Mouse (Mus musculus): Measurements from ENCODE around the gene Plscr2. TPM values are rescaled to one million over a fixed set of nuclear protein-coding genes. Genes with fewer than 3 reads are reported as not detected.

The Plscr2 gene
- total and polyA plus RNA-seq, 3 experiments: 0.07 to 6.2 (median 2.6) TPM

GRCm38 (mm10) chr9:92269829-92270404 lies 5.5 kb upstream of the Plscr2 start:
- H3K9me3 ChIP-seq (replicated peaks): no peaks in the 10 kb centered on the region
- H3K4me3 ChIP-seq (ENCODE audit: low read depth, low read length): no peak overlapping the region
- peaks cover 74% of the 10 kb centered on the region for H3K36me3 ChIP-seq (replicated peaks)
- DNase-seq (ENCODE audit: low spot score) (no peak), ATAC-seq (ENCODE audit: extremely low read depth, insufficient number of reproducible peaks, low FRiP score, poor library complexity, severe bottlenecking) (no peak)
- H3K4me1 ChIP-seq (ENCODE audit: insufficient read depth, low read depth, low read length): peaks cover 46% of the 10 kb centered on the region
- TF ChIP-seq TAL1 (conservative IDR thresholded peaks at IDR 0.05; ENCODE audit: low read depth, low read length) (no peak), POLR2AphosphoS5 (IDR thresholded peaks at IDR 0.05; ENCODE audit: insufficient replicate concordance, low read depth, low read length) (no peak), GATA2 (IDR thresholded peaks at IDR 0.05; ENCODE audit: borderline replicate concordance, low read depth, low read length) (no peak), GATA1 (IDR thresholded peaks at IDR 0.05; ENCODE audit: borderline replicate concordance, low read length) (no peak), CTCF (IDR thresholded peaks at IDR 0.05; ENCODE audit: low read depth, low read length) (no peak)
- H3K27me3 ChIP-seq (ENCODE audit: insufficient read depth, low read length): no peaks in the 10 kb centered on the region

GRCm38 (mm10) chr9:92270927-92271326 lies 4.5 kb upstream of the Plscr2 start:
- H3K27me3 ChIP-seq (ENCODE audit: insufficient read depth, low read length): no peaks in the 10 kb centered on the region
- peaks cover 68% of the 10 kb centered on the region for H3K36me3 ChIP-seq (replicated peaks)
- H3K4me1 ChIP-seq (ENCODE audit: insufficient read depth, low read depth, low read length): peaks cover 50% of the 10 kb centered on the region
- ATAC-seq (ENCODE audit: extremely low read depth, insufficient number of reproducible peaks, low FRiP score, poor library complexity, severe bottlenecking): no peak
- H3K9me3 ChIP-seq (replicated peaks): no peaks in the 10 kb centered on the region
- no peak for DNase-seq (ENCODE audit: low spot score)
- no peak overlapping the region for H3K4me3 ChIP-seq (ENCODE audit: low read depth, low read length)
- no peak for TF ChIP-seq GATA1 (IDR thresholded peaks at IDR 0.05; ENCODE audit: borderline replicate concordance, low read length)
- no peak for TF ChIP-seq TAL1 (conservative IDR thresholded peaks at IDR 0.05; ENCODE audit: low read depth, low read length)
- TF ChIP-seq CTCF (IDR thresholded peaks at IDR 0.05; ENCODE audit: low read depth, low read length): no peak

GRCm38 (mm10) chr9:92272650-92273049 lies 2.8 kb upstream of the Plscr2 start:
- no peak for ATAC-seq (ENCODE audit: extremely low read depth, insufficient number of reproducible peaks, low FRiP score, poor library complexity, severe bottlenecking)
- no peaks in the 10 kb centered on the region for H3K9me3 ChIP-seq (replicated peaks)
- no peaks in the 10 kb centered on the region for H3K27me3 ChIP-seq (ENCODE audit: insufficient read depth, low read length)
- TF ChIP-seq TAL1 (conservative IDR thresholded peaks at IDR 0.05; ENCODE audit: low read depth, low read length) (no peak), POLR2AphosphoS5 (IDR thresholded peaks at IDR 0.05; ENCODE audit: insufficient replicate concordance, low read depth, low read length) (no peak), GATA1 (IDR thresholded peaks at IDR 0.05; ENCODE audit: borderline replicate concordance, low read length) (no peak), CTCF (IDR thresholded peaks at IDR 0.05; ENCODE audit: low read depth, low read length) (no peak), GATA2 (IDR thresholded peaks at IDR 0.05; ENCODE audit: borderline replicate concordance, low read depth, low read length) (no peak)
- no peak overlapping the region for H3K4me3 ChIP-seq (ENCODE audit: low read depth, low read length)
- no peak for DNase-seq (ENCODE audit: low spot score)
- H3K36me3 ChIP-seq (replicated peaks): peaks cover 51% of the 10 kb centered on the region
- H3K4me1 ChIP-seq (ENCODE audit: insufficient read depth, low read depth, low read length): peaks cover 54% of the 10 kb centered on the region

DNA sequence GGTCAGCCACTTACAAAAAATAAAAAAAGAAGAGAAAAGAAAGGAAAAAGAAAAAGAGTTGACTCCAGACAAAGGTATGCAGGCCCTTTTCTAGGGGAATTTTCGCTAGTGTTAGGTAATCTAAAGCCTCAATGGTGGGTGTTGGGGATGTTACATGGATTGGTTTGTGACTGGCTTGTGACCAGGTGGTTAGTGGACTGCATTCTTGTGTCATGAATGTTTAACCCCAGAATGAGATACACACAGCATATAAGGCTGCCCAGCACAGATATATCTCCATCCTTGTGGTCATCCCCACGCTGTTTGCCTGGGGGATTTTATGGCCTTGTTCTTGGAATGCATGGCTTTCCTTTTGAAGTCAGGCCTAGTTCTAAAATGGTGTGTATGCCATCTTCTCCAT lies 2.1 kb upstream of the Plscr2 start:
- H3K4me3 ChIP-seq (ENCODE audit: low read depth, low read length): no peak overlapping the region
- peaks cover 45% of the 10 kb centered on the region for H3K36me3 ChIP-seq (replicated peaks)
- no peaks in the 10 kb centered on the region for H3K9me3 ChIP-seq (replicated peaks)
- H3K27me3 ChIP-seq (ENCODE audit: insufficient read depth, low read length): no peaks in the 10 kb centered on the region
- peaks cover 56% of the 10 kb centered on the region for H3K4me1 ChIP-seq (ENCODE audit: insufficient read depth, low read depth, low read length)
- DNase-seq (ENCODE audit: low spot score) (no peak), ATAC-seq (ENCODE audit: extremely low read depth, insufficient number of reproducible peaks, low FRiP score, poor library complexity, severe bottlenecking) (no peak)
- no peak for TF ChIP-seq GATA2 (IDR thresholded peaks at IDR 0.05; ENCODE audit: borderline replicate concordance, low read depth, low read length)
- no peak for TF ChIP-seq GATA1 (IDR thresholded peaks at IDR 0.05; ENCODE audit: borderline replicate concordance, low read length)
- TF ChIP-seq POLR2AphosphoS5 (IDR thresholded peaks at IDR 0.05; ENCODE audit: insufficient replicate concordance, low read depth, low read length): no peak
- no peak for TF ChIP-seq CTCF (IDR thresholded peaks at IDR 0.05; ENCODE audit: low read depth, low read length)
- TF ChIP-seq TAL1 (conservative IDR thresholded peaks at IDR 0.05; ENCODE audit: low read depth, low read length): no peak

GRCm38 (mm10) chr9:92273956-92274762 lies 1.2 kb upstream of the Plscr2 start:
- no peaks in the 10 kb centered on the region for H3K9me3 ChIP-seq (replicated peaks)
- no peak overlapping the region; the same call in 1 of the 2 replicates for H3K4me3 ChIP-seq (ENCODE audit: low read depth, low read length)
- ATAC-seq (ENCODE audit: extremely low read depth, insufficient number of reproducible peaks, low FRiP score, poor library complexity, severe bottlenecking) (peak; percentile 88), DNase-seq (ENCODE audit: low spot score) (no peak)
- H3K36me3 ChIP-seq (replicated peaks): peaks cover 36% of the 10 kb centered on the region
- H3K27me3 ChIP-seq (ENCODE audit: insufficient read depth, low read length): no peaks in the 10 kb centered on the region
- H3K4me1 ChIP-seq (ENCODE audit: insufficient read depth, low read depth, low read length): peaks cover 60% of the 10 kb centered on the region
- TF ChIP-seq GATA1 (IDR thresholded peaks at IDR 0.05; ENCODE audit: borderline replicate concordance, low read length) (no peak), POLR2AphosphoS5 (IDR thresholded peaks at IDR 0.05; ENCODE audit: insufficient replicate concordance, low read depth, low read length) (no peak), TAL1 (conservative IDR thresholded peaks at IDR 0.05; ENCODE audit: low read depth, low read length) (no peak), CTCF (IDR thresholded peaks at IDR 0.05; ENCODE audit: low read depth, low read length) (no peak), GATA2 (IDR thresholded peaks at IDR 0.05; ENCODE audit: borderline replicate concordance, low read depth, low read length) (no peak)

GRCm38 (mm10) chr9:92276360-92276759 lies 958 bp downstream of the Plscr2 start:
- Histone ChIP-seq H3K27me3 (ENCODE audit: insufficient read depth, low read length) (no peaks in the 10 kb centered on the region), H3K9me3 (replicated peaks) (no peaks in the 10 kb centered on the region), H3K36me3 (replicated peaks) (peaks cover 16% of the 10 kb centered on the region), H3K4me1 (ENCODE audit: insufficient read depth, low read depth, low read length) (peaks cover 65% of the 10 kb centered on the region), H3K4me3 (ENCODE audit: low read depth, low read length) (no peak overlapping the region)
- peak; percentile 54 for ATAC-seq (ENCODE audit: extremely low read depth, insufficient number of reproducible peaks, low FRiP score, poor library complexity, severe bottlenecking)
- no peak for DNase-seq (ENCODE audit: low spot score)
- no peak for TF ChIP-seq POLR2AphosphoS5 (IDR thresholded peaks at IDR 0.05; ENCODE audit: insufficient replicate concordance, low read depth, low read length)
- TF ChIP-seq GATA1 (IDR thresholded peaks at IDR 0.05; ENCODE audit: borderline replicate concordance, low read length): no peak
- TF ChIP-seq CTCF (IDR thresholded peaks at IDR 0.05; ENCODE audit: low read depth, low read length): no peak
- 0 out of 2 replicates have a peak, but pooled peaks have one; percentile 11 for TF ChIP-seq TAL1 (conservative IDR thresholded peaks at IDR 0.05; ENCODE audit: low read depth, low read length)
- TF ChIP-seq GATA2 (IDR thresholded peaks at IDR 0.05; ENCODE audit: borderline replicate concordance, low read depth, low read length): no peak
